Mouse (Mus musculus) midbrain, embryonic 12.5 days (tissue): ENCODE measurements around the gene Zscan2. TPM values are rescaled to one million over a fixed set of nuclear protein-coding genes. Genes with fewer than 3 reads are reported as not detected.
"Not testable (repeated sequence)": the region's sequence is repeated elsewhere in the genome, so short reads cannot be mapped to it uniquely, and the experiment has no call there.

ENCODE experiments used
- ATAC-seq: fragments of 200-750 bp; cut with Nextera tagmentation; 2 replicates; pipeline ENCODE4 v1.8.0; 2017; ENCODE audit warnings: low read depth, moderate TSS enrichment, moderate library complexity; ENCODE audit not compliant: low FRiP score
- H3K27ac ChIP-seq: fragments of 300-500 bp; sonication (generic); replicated peaks from 2 replicates; pipeline ENCODE4 v1.5.1; 2016; ENCODE audit warnings: mild to moderate bottlenecking
- H3K27me3 ChIP-seq: fragments of 300-500 bp; sonication (generic); 2 replicates; pipeline ENCODE4 v1.6.1; 2016; ENCODE audit warnings: mild to moderate bottlenecking
- H3K36me3 ChIP-seq: fragments of 300-500 bp; sonication (generic); 2 replicates; pipeline ENCODE4 v1.6.1; 2016
- H3K4me1 ChIP-seq: fragments of 300-500 bp; sonication (generic); 2 replicates; pipeline ENCODE4 v1.6.1; 2016
- H3K4me2 ChIP-seq: fragments of 300-500 bp; sonication (generic); replicated peaks from 2 replicates; pipeline ENCODE4 v1.6.1; 2016; ENCODE audit warnings: mild to moderate bottlenecking, moderate library complexity
- H3K4me3 ChIP-seq: fragments of 300-500 bp; sonication (generic); 2 replicates; pipeline ENCODE4 v1.5.1; 2016; ENCODE audit warnings: mild to moderate bottlenecking
- H3K9ac ChIP-seq: fragments of 300-500 bp; sonication (generic); replicated peaks from 2 replicates; pipeline ENCODE4 v1.6.1; 2016; ENCODE audit warnings: mild to moderate bottlenecking, moderate library complexity
- H3K9me3 ChIP-seq: fragments of 300-500 bp; sonication (generic); 2 replicates; pipeline ENCODE4 v1.6.1; 2016; ENCODE audit warnings: mild to moderate bottlenecking
- WGBS: fragments of 180-500 bp; shearing (Covaris S2); methylation state at CpG from one replicate; pipeline ENCODE4 v1.1.7; 2016; 5-methylcytosine and 5-hydroxymethylcytosine counted together
- polyA plus RNA-seq: library from polyadenylated mRNA; unstranded; fragments of >200 nt; fragmentation: Nextera tagmentation; extraction: Ambion mirVana; gene quantifications from 2 replicates; pipeline ENCODE4 v1.2.1, GENCODE M21; 2016

Zscan2 gene
- polyA plus RNA-seq: 4.1 and 5.2 TPM in 2 replicates

DNA sequence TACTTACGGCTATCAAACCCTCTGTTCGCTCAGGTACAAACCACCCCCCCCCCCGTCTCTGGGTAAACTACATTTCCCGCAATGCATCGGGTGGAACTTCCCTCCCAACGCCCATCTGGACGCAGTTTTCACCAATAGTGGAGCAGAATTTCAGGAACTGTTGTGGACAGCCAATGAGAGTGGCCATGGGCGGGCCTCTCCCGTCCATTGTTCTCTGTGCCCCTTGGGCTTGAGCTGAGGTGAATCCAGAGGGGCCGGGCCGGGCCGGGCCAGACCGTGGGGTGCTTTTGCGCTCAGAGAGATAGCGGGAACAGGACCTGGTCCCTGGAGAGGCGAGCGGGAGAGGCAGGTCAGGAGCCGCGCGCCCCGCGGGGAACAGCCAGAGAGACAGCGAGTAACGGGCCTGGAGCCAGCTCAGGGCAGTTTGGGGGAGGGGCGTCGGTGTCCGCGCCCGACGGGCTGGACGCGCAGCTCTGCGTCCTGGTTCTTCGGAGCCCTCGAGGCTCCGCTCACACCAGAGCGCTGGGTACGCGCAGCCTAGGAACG is at the start of gene Zscan2:
Gene Zscan2, plus strand, starts transcription at position 192 of the 546 bp plus-strand sequence.
- H3K9me3 ChIP-seq: no peaks in the 10 kb centered on the region
- WGBS: under 1% methylated on average over 40 of the region's 40 CpGs
- ATAC-seq: peak; percentile 98

GRCm38 (mm10) chr7:80813397-80813796 is 47.3 kb upstream of the Zscan2 start:
- H3K27ac ChIP-seq: no peak overlapping the region
- H3K9ac ChIP-seq: no peak overlapping the region
- H3K4me3 ChIP-seq: no peak overlapping the region
- no peaks in the 10 kb centered on the region for H3K36me3 ChIP-seq
- H3K9me3 ChIP-seq: no peaks in the 10 kb centered on the region
- no peak for ATAC-seq
- no peaks in the 10 kb centered on the region for H3K4me1 ChIP-seq
- 92% methylated on average over 4 of the region's 4 CpGs for WGBS
- H3K4me2 ChIP-seq: no peak overlapping the region
- no peaks in the 10 kb centered on the region for H3K27me3 ChIP-seq

More for the DNA sequence above, at the start of gene Zscan2:
- peak within 1 kb of the TSS; percentile 82 for H3K4me2 ChIP-seq
- peaks cover 28% of the 10 kb centered on the region for H3K4me1 ChIP-seq
- H3K27ac ChIP-seq: peak within 1 kb of the TSS; percentile 95
- H3K27me3 ChIP-seq: no peaks in the 10 kb centered on the region
- H3K36me3 ChIP-seq: peaks cover 27% of the 10 kb centered on the region
- H3K9ac ChIP-seq: peak within 1 kb of the TSS; percentile 88
- H3K4me3 ChIP-seq: peak within 1 kb of the TSS; percentile 83

DNA sequence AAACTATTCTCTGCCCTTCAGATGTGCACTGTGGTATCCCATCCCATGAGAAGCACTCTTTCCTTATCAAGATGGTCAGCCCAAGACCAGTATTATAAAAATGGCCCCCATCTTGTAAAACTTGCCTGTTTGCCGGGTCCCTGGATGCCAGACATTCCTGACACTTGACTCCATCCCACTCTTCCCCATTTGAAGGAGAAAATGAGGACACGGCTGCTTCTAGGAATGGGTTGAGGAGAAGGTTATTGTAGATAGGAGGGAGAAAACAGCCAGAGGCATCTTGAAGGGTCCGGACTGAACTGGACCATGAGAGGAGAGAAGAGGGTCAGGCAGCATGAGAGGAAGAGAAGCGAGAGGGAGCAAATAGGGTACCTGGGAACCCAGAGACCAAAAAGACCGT is 44.1 kb upstream of the Zscan2 start:
- Histone ChIP-seq H3K27me3 (no peaks in the 10 kb centered on the region), H3K4me2 (no peak overlapping the region), H3K9ac (no peak overlapping the region), H3K4me1 (no peaks in the 10 kb centered on the region), H3K9me3 (no peaks in the 10 kb centered on the region), H3K4me3 (no peak overlapping the region), H3K27ac (no peak overlapping the region), H3K36me3 (no peaks in the 10 kb centered on the region)
- ATAC-seq: no peak
- WGBS: 79% methylated on average over 5 of the region's 5 CpGs

DNA sequence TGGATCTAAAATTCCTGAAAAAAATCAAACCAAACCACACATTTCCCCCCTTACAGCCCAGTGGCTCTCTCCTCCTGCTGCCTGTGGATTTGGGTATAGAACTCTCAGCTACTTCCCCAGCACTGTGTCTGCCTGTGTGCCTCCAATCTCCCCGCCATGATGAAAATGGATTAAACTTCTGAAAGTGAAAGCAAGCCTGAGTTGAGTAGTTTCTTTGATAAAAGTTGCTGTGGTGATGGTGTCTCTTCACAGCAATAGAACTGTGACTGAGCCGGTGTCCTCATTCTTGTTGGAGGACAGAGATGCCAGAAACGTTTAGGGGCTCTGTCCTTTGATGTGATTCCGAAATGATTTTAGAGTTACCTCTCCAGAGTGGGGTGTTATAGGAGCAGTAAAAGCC is 39.9 kb upstream of the Zscan2 start:
- Histone ChIP-seq H3K4me2 (no peak overlapping the region), H3K36me3 (no peaks in the 10 kb centered on the region), H3K4me1 (no peaks in the 10 kb centered on the region), H3K4me3 (no peak overlapping the region), H3K27ac (no peak overlapping the region), H3K27me3 (no peaks in the 10 kb centered on the region), H3K9ac (no peak overlapping the region), H3K9me3 (no peaks in the 10 kb centered on the region)
- WGBS: 81% methylated on average over 4 of the region's 4 CpGs
- ATAC-seq: no peak

GRCm38 (mm10) chr7:80823267-80823666 is 37.5 kb upstream of the Zscan2 start:
- ATAC-seq: no peak
- no peaks in the 10 kb centered on the region for H3K4me1 ChIP-seq
- H3K27me3 ChIP-seq: no peaks in the 10 kb centered on the region
- 89% methylated on average over 4 of the region's 4 CpGs for WGBS
- no peaks in the 10 kb centered on the region for H3K9me3 ChIP-seq
- H3K36me3 ChIP-seq: no peaks in the 10 kb centered on the region
- H3K27ac ChIP-seq: no peak overlapping the region
- no peak overlapping the region for H3K4me2 ChIP-seq
- no peak overlapping the region for H3K4me3 ChIP-seq
- no peak overlapping the region for H3K9ac ChIP-seq

- H3K9me3 ChIP-seq: no peaks in the 10 kb centered on the region
- no peak overlapping the region for H3K4me2 ChIP-seq
- 81% methylated on average over 11 of the region's 11 CpGs for WGBS
- no peak overlapping the region for H3K9ac ChIP-seq
- ATAC-seq: no peak
- H3K4me1 ChIP-seq: no peaks in the 10 kb centered on the region
- H3K27ac ChIP-seq: no peak overlapping the region
- H3K4me3 ChIP-seq: no peak overlapping the region
- H3K27me3 ChIP-seq: no peaks in the 10 kb centered on the region
- H3K36me3 ChIP-seq: no peaks in the 10 kb centered on the region
Observed at GRCm38 (mm10) chr7:80823875-80824682, 36.6 kb upstream of the Zscan2 start.

DNA sequence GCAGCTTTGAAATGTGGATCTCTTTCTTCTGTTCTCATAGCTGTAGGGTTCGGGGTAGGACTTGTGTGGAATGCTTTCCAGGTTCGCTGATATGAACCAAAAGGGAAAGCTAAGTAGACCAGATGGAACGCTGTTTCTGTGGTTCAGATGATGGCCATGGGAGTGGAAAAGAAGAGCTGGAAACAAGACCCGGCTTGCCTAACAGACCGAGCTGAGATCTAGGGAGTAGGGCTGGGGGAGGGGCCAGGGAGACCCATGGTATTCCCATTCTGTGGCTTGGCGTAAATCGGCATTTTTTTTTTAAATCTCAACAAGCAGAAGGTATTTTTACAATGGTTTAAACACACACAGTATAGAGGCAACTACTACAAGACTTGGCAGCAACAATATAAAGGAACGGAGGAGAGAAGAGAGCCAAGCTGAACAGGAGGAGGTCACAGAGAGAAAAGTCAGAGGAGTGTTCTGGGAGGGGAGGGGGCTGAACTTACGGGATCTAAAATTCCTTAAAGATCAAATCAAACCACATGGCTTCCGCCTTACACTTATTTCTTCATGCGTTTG is 34.8 kb upstream of the Zscan2 start, which contains the start of gene Iqgap1:
Gene Iqgap1, minus strand, starts transcription at position 132 of the 561 bp plus-strand sequence.
- H3K27me3 ChIP-seq: no peaks in the 10 kb centered on the region
- 78% methylated on average over 11 of the region's 11 CpGs for WGBS
- no peaks in the 10 kb centered on the region for H3K9me3 ChIP-seq
- H3K9ac ChIP-seq: no peak within 1 kb of the TSS
- no peak for ATAC-seq
- no peak within 1 kb of the TSS for H3K4me3 ChIP-seq
- H3K27ac ChIP-seq: no peak within 1 kb of the TSS
- H3K36me3 ChIP-seq: no peaks in the 10 kb centered on the region
- no peaks in the 10 kb centered on the region for H3K4me1 ChIP-seq
- no peak within 1 kb of the TSS for H3K4me2 ChIP-seq

GRCm38 (mm10) chr7:80828146-80828860 is 32.4 kb upstream of the Zscan2 start:
- Histone ChIP-seq H3K27me3 (no peaks in the 10 kb centered on the region), H3K9ac (no peak overlapping the region), H3K9me3 (no peaks in the 10 kb centered on the region), H3K27ac (no peak overlapping the region), H3K4me1 (no peaks in the 10 kb centered on the region; the same call in 1 of the 2 replicates), H3K4me3 (no peak overlapping the region), H3K36me3 (no peaks in the 10 kb centered on the region), H3K4me2 (no peak overlapping the region)
- WGBS: 79% methylated on average over 18 of the region's 18 CpGs
- ATAC-seq: no peak

GRCm38 (mm10) chr7:80830193-80830803 is 30.4 kb upstream of the Zscan2 start:
- no peak overlapping the region for H3K9ac ChIP-seq
- no peaks in the 10 kb centered on the region; the same call in 1 of the 2 replicates for H3K4me1 ChIP-seq
- 86% methylated on average over 15 of the region's 15 CpGs for WGBS
- no peak overlapping the region for H3K4me3 ChIP-seq
- no peaks in the 10 kb centered on the region for H3K36me3 ChIP-seq
- no peak overlapping the region for H3K4me2 ChIP-seq
- no peak for ATAC-seq
- no peaks in the 10 kb centered on the region for H3K9me3 ChIP-seq
- H3K27ac ChIP-seq: no peak overlapping the region
- H3K27me3 ChIP-seq: no peaks in the 10 kb centered on the region

DNA sequence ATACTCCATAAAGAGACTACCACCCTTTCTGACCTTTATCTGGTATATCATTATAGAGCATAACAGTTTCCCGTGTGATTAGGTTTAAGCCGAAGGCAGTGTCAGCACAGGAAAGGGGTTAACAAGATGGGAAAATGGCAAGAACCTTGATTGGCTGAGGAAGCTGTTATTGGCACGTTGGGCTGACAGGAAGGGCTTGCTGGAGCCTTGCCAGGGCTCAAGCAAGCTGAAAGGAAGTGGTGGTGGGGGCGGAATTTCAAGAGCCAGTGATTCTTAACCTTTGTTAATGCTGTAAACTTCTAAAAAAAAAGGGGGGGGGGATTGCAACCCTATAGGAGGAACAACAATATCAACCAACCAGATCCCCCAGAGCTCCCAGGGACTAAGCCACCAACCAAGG is 28.5 kb upstream of the Zscan2 start:
- H3K27ac ChIP-seq: no peak overlapping the region
- H3K27me3 ChIP-seq: no peaks in the 10 kb centered on the region
- no peak for ATAC-seq
- no peaks in the 10 kb centered on the region for H3K9me3 ChIP-seq
- H3K4me2 ChIP-seq: no peak overlapping the region
- no peaks in the 10 kb centered on the region for H3K36me3 ChIP-seq
- no peak overlapping the region for H3K4me3 ChIP-seq
- whole genome bisulfite sequencing: 69% methylated on average over 4 of the region's 4 CpGs
- no peaks in the 10 kb centered on the region; the same call in 1 of the 2 replicates for H3K4me1 ChIP-seq
- no peak overlapping the region for H3K9ac ChIP-seq

- 18% methylated on average over 14 of the region's 14 CpGs for WGBS
- peak; percentile 83 for ATAC-seq
- not testable (repeated sequence) for H3K9ac ChIP-seq, H3K27me3 ChIP-seq, H3K36me3 ChIP-seq, H3K27ac ChIP-seq, H3K9me3 ChIP-seq, H3K4me2 ChIP-seq, H3K4me1 ChIP-seq, H3K4me3 ChIP-seq
Observed at GRCm38 (mm10) chr7:80832996-80833650, 27.6 kb upstream of the Zscan2 start.
